Mouse (Mus musculus) thymus, postnatal 14 days (tissue): ENCODE data around the gene Cd79a.

ENCODE experiments used
- DNase-seq: peaks from one replicate; pipeline ENCODE4 v3.0.0; 2021

The Cd79a gene

GRCm38 (mm10) chr7:24931651-24932050 is 34.5 kb downstream of the Cd79a start:
- DNase-seq: no peak

- DNase-seq: no peak
Measured at GRCm38 (mm10) chr7:24943641-24944040, 46.5 kb downstream of the Cd79a start.

GRCm38 (mm10) chr7:24944257-24944950 is 47.2 kb downstream of the Cd79a start, which contains the start of gene Gm4881:
Gene Gm4881 (minus strand): TSS chr7:24944494.
- DNase-seq: no peak

GRCm38 (mm10) chr7:24947316-24948048 is 50.3 kb downstream of the Cd79a start:
- no peak for DNase-seq

DNA sequence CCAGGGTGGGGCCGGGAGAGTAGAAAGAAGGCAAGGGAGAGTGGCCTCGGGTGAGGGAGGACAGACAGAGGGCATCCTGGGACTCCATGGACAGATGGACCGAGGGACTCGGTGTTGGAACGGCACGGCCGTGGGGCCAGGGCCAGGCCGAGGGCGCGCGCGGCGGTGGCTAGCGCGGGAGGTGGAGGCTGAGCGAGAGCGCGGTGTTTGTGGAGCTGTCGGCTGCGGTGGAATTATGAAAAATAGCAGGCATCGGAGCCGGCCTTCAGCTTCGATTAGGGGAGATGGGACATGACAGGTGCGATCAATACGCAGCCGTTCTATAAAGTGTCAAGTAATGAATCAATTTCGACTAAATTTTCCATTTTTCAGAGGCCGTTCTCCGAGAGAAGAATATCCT is 51.6 kb downstream of the Cd79a start:
- no peak for DNase-seq

DNA sequence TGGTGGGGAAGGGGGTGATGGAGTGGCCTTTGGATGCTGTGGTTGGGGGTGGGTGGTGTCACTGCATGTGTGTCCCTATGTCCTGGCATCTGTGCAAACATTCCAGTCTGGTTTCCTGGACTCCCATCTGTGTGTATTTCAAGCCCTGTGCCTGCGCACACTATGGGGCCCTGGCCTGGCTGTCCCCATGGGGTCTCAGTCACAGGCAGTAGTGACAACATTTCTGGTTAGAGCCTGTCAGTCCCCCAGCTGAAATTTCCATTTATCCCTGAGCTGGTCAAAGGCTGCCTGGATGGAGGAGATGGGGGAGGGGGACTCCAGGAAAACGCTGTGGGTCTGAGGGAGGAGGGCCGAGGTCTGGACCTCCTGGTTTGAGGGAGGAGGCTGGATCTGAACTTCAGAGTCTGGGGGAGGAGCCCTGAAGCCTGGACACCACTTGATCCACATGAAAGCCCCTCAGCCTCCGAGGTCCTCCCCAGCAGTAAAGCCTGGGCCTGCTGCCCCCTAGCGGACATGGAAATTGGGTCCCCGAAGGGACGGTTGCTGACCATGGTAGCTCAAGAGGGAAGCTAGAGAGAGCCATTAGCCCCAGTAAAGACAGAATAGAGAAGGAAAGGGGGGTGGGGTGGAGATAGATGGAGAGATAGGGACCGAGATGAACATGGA is 52.9 kb downstream of the Cd79a start:
- DNase-seq: peak; percentile 85
